Mouse (Mus musculus) ES-E14 (cell line): ENCODE data around the gene Gm48552. TPM values are rescaled to one million over a fixed set of nuclear protein-coding genes. Genes with fewer than 3 reads are reported as not detected.
A peak's percentile ranks its signal among the peaks of the same experiment; 100 is the strongest.

Source experiments
- DNase-seq: peaks from one replicate; pipeline ENCODE4 v3.0.0-alpha.2; 2013; ENCODE audit warnings: low read depth, low spot score
- H3K27ac ChIP-seq: 2 replicates; pipeline ENCODE4 v1.5.1; 2012; ENCODE audit warnings: low read depth, mild to moderate bottlenecking, low read length, moderate library complexity, mixed read lengths; ENCODE audit not compliant: poor library complexity, insufficient read depth, severe bottlenecking
- H3K36me3 ChIP-seq: 2 replicates; pipeline ENCODE4 v1.6.1; 2012; ENCODE audit warnings: mild to moderate bottlenecking, low read length, moderate library complexity, mixed read lengths; ENCODE audit not compliant: control insufficient read depth, poor library complexity, insufficient read depth, severe bottlenecking
- H3K4me1 ChIP-seq, 2 experiments: fragments of 150-350 bp in 1 of 2; sonication (generic) in 1 of 2; 2 replicates each; pipeline ENCODE4 v1.6.1; 2012; ENCODE audit warnings: low read length in 2 of 2, mild to moderate bottlenecking in 1 of 2, mixed read lengths in 1 of 2; ENCODE audit not compliant: control insufficient read depth in 2 of 2, insufficient read depth in 2 of 2, poor library complexity in 1 of 2
- H3K4me3 ChIP-seq, 2 experiments: fragments of 150-350 bp in 1 of 2; sonication (generic) in 1 of 2; 2 replicates each; pipeline ENCODE4 v1.5.1; 2012; ENCODE audit warnings: low read length in 2 of 2, low read depth in 1 of 2, mild to moderate bottlenecking in 1 of 2, mixed read lengths in 1 of 2; ENCODE audit not compliant: insufficient read depth in 1 of 2, poor library complexity in 1 of 2, severe bottlenecking in 1 of 2
- H3K9ac ChIP-seq: 2 replicates; pipeline ENCODE4 v1.6.1; 2012; ENCODE audit warnings: low read depth, mild to moderate bottlenecking, low read length, mixed read lengths; ENCODE audit not compliant: poor library complexity, insufficient read depth, severe bottlenecking
- H3K9me3 ChIP-seq: fragments of 150-350 bp; sonication (generic); 2 replicates; pipeline ENCODE4 v1.6.1; 2012; ENCODE audit warnings: low read depth, mild to moderate bottlenecking, low read length; ENCODE audit not compliant: control insufficient read depth, insufficient read depth
- CHD2 ChIP-seq: IDR thresholded peaks from 2 replicates; pipeline ENCODE4 v1.6.1; 2014; ENCODE audit warnings: mild to moderate bottlenecking, low read depth, low read length, inconsistent platforms
- HCFC1 ChIP-seq: IDR thresholded peaks from 2 replicates; pipeline ENCODE4 v1.6.1; 2012; ENCODE audit warnings: low read length, inconsistent platforms, borderline replicate concordance; ENCODE audit not compliant: insufficient read depth
- MAFK ChIP-seq: IDR thresholded peaks from 2 replicates; pipeline ENCODE4 v1.6.1; 2014; ENCODE audit warnings: mild to moderate bottlenecking, low read depth, low read length, inconsistent platforms; ENCODE audit not compliant: insufficient read depth
- ZC3H11A ChIP-seq: IDR thresholded peaks from 2 replicates; pipeline ENCODE4 v1.6.1; 2012; ENCODE audit warnings: low read depth, mild to moderate bottlenecking, inconsistent platforms, low read length, borderline replicate concordance
- ZNF384 ChIP-seq: IDR thresholded peaks from 2 replicates; pipeline ENCODE4 v1.6.1; 2012; ENCODE audit warnings: low read depth, low read length, inconsistent platforms
- in situ Hi-C, 2 experiments: fragments of 600-800 bp; cut with MboI; formaldehyde crosslinking; loops; one replicate each; pipeline ENCODE4 v1.15.1; 2025; ENCODE audit warnings: low sequenced_read_pairs in 2 of 2, inconsistent platforms in 1 of 2; ENCODE audit not compliant: unreplicated experiment in 2 of 2
- total RNA-seq: library from RNA; depleted of rRNA; stranded (reverse); fragments of 300-350 nt; gene quantifications from 2 replicates; pipeline ENCODE4 v1.2.3, GENCODE M21; 2012

The Gm48552 gene
- total RNA-seq, 1 experiment, result 2.5 TPM

- no peaks in the 10 kb centered on the region for H3K9me3 ChIP-seq
- no peak for TF ChIP-seq MAFK
- TF ChIP-seq CHD2, result no peak
- no peak for TF ChIP-seq ZNF384
- no peak for TF ChIP-seq ZC3H11A
- in situ Hi-C loops, result no loop called here
- no peak overlapping the region for H3K9ac ChIP-seq
- H3K27ac ChIP-seq, result no peak overlapping the region
- peaks cover 18% of the 10 kb centered on the region for H3K36me3 ChIP-seq
- DNase-seq, result no peak
- H3K4me1 ChIP-seq, result peaks cover 0 to 21% of the 10 kb centered on the region in 2 experiments; a peak in 2 of 4 replicates
- no peak overlapping the region for H3K4me3 ChIP-seq
Observed at GRCm38 (mm10) chr10:81392270-81392669, 3.5 kb downstream of the Gm48552 start.

DNA sequence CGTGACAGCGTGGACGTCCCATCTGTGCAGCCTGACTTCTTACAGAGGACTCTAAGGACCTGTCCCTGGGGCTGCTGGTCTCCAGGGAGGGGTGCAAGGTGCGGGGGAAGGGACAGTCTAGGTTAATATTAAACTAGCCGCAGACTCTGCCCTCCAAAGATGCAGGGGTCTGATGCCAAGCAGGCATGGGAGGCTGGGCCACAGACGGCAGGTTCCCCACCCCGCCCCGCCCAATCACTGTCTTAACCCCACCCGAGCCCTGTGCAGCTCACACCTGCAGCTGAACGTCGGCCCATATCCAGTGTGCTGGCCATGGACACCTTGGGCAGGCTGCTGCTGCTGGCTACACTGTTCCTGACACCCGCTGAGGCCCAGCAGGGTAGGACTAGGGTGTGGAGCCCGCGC lies 4.0 kb downstream of the Gm48552 start, which contains the start of gene Smim24:
Gene Smim24, plus strand, starts transcription at position 271 of the 405 bp plus-strand sequence.
- Histone ChIP-seq H3K9ac (0 out of 2 replicates have a peak within 1 kb of the TSS, but pooled peaks have one; percentile 28), H3K4me3 (0 out of 4 replicates have a peak within 1 kb of the TSS, but pooled peaks of 1 of the 2 experiments have one; percentile 44), H3K9me3 (no peaks in the 10 kb centered on the region), H3K36me3 (peaks cover 12% of the 10 kb centered on the region), H3K27ac (no peak within 1 kb of the TSS), H3K4me1 (peaks cover 0 to 23% of the 10 kb centered on the region in 2 experiments; a peak in 2 of 4 replicates)
- DNase-seq, result no peak
- TF ChIP-seq CHD2, result no peak
- TF ChIP-seq HCFC1, result no peak
- TF ChIP-seq ZNF384, result no peak
- TF ChIP-seq ZC3H11A, result no peak
- TF ChIP-seq MAFK, result no peak
- in situ Hi-C loops, result no loop called here

DNA sequence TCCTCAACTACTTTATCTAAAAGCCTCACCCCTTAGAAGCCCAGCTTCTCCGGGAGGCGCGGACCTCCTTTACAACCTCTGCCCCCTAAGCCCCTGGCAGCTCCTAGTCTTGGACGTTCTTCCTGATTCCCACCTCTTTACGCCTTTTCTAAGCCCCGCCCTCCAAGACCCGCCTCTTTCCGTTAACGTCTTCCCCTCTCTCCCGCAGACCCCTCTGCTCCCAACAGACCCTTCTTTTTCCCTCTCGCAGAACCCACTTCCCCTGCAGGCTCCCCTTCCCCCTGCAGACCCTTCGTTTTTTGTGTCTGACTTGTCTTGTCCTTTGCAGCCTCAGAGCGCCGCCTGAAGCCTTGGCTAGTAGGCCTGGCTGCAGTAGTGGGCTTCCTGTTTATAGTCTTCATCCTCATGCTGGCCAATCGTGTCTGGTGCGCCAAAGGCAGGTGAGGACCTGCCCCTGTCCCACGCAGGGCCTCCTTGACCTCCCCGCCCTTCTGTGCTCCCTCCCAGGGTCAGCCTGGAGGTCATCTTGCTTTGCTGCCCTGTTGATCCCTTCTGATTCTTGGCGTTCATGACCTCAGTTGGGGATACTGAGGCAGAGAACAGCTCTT lies 4.8 kb downstream of the Gm48552 start:
- no peak for TF ChIP-seq ZC3H11A
- no peak for TF ChIP-seq MAFK
- no peak for TF ChIP-seq ZNF384
- no peak for TF ChIP-seq HCFC1
- TF ChIP-seq CHD2, result no peak

GRCm38 (mm10) chr10:81395127-81395526 lies 6.3 kb downstream of the Gm48552 start:
- no peak overlapping the region for H3K4me3 ChIP-seq
- H3K27ac ChIP-seq, result no peak overlapping the region
- DNase-seq, result peak; percentile 75
- no peaks in the 10 kb centered on the region for H3K9me3 ChIP-seq
- peak; percentile 64 for TF ChIP-seq ZC3H11A
- no peak for TF ChIP-seq CHD2
- TF ChIP-seq HCFC1, result 0 out of 2 replicates have a peak, but pooled peaks have one; percentile 40
- in situ Hi-C loops, result loop anchor here in 1 of 2 experiments (5.0 kb wide), 1 partner anchor 57 kb away; no protein-coding TSS in a partner anchor
- peaks cover 3% of the 10 kb centered on the region; the same call in 1 of the 2 replicates for H3K36me3 ChIP-seq
- H3K4me1 ChIP-seq, result peaks cover 0 to 32% of the 10 kb centered on the region in 2 experiments; a peak in 2 of 4 replicates
- H3K9ac ChIP-seq, result no peak overlapping the region

More for the DNA sequence above, 4.8 kb downstream of the Gm48552 start:
- no peak overlapping the region for H3K27ac ChIP-seq
- DNase-seq, result no peak
- H3K9me3 ChIP-seq, result no peaks in the 10 kb centered on the region
- peaks cover 5% of the 10 kb centered on the region for H3K36me3 ChIP-seq
- H3K4me1 ChIP-seq, result peaks cover 0 to 26% of the 10 kb centered on the region in 2 experiments; a peak in 2 of 4 replicates
- in situ Hi-C loops, result no loop called here
- H3K9ac ChIP-seq, result 0 out of 2 replicates have a peak overlapping the region, but pooled peaks have one; percentile 28
- 0 out of 4 replicates have a peak overlapping the region, but pooled peaks of 1 of the 2 experiments have one; percentile 44 for H3K4me3 ChIP-seq
